Mouse (Mus musculus) embryonic facial prominence, embryonic 14.5 days (tissue): Measurements from ENCODE around the gene Gm17509. TPM values are rescaled to one million over a fixed set of nuclear protein-coding genes. Genes with fewer than 3 reads are reported as not detected.

Experiments
- ATAC-seq: fragments of 200-750 bp; cut with Nextera tagmentation; 2 replicates; pipeline ENCODE4 v1.8.0; 2017; ENCODE audit warnings: low read depth, moderate number of reproducible peaks, moderate TSS enrichment
- DNase-seq: peaks from one replicate; pipeline ENCODE4 v3.0.0-alpha.2; 2015; ENCODE audit warnings: low spot score
- H3K27ac ChIP-seq: fragments of 300-500 bp; sonication (generic); replicated peaks from 2 replicates; pipeline ENCODE4 v1.5.1; 2014; ENCODE audit warnings: low read depth, mild to moderate bottlenecking, low read length, moderate library complexity
- H3K27me3 ChIP-seq: fragments of 300-500 bp; sonication (generic); replicated peaks from 2 replicates; pipeline ENCODE4 v1.6.1; 2014; ENCODE audit warnings: low read length; ENCODE audit not compliant: control insufficient read depth, insufficient read depth
- H3K36me3 ChIP-seq: fragments of 300-500 bp; sonication (generic); 2 replicates; pipeline ENCODE4 v1.6.1; 2014; ENCODE audit warnings: low read length, mixed read lengths; ENCODE audit not compliant: control insufficient read depth, insufficient read depth
- H3K4me1 ChIP-seq: fragments of 300-500 bp; sonication (generic); 2 replicates; pipeline ENCODE4 v1.6.1; 2014; ENCODE audit warnings: antibody characterized with exemption, low read length; ENCODE audit not compliant: control insufficient read depth, insufficient read depth
- H3K4me2 ChIP-seq: fragments of 300-500 bp; sonication (generic); 2 replicates; pipeline ENCODE4 v1.6.1; 2014; ENCODE audit warnings: low read depth, mild to moderate bottlenecking, low read length, moderate library complexity, mixed read lengths
- H3K4me3 ChIP-seq: fragments of 300-500 bp; sonication (generic); 2 replicates; pipeline ENCODE4 v1.5.1; 2014; ENCODE audit warnings: low read depth, mild to moderate bottlenecking, low read length
- H3K9ac ChIP-seq: fragments of 300-500 bp; sonication (generic); 2 replicates; pipeline ENCODE4 v1.6.1; 2014; ENCODE audit warnings: low read depth, mild to moderate bottlenecking, low read length, moderate library complexity, mixed read lengths
- H3K9me3 ChIP-seq: fragments of 300-500 bp; sonication (generic); 2 replicates; pipeline ENCODE4 v1.6.1; 2016; ENCODE audit warnings: low read length; ENCODE audit not compliant: control insufficient read depth
- WGBS: fragments of 180-500 bp; shearing (Covaris S2); extraction: QIAGEN DNeasy Blood & Tissue Kit; methylation state at CpG from one replicate; pipeline ENCODE4 v1.1.7; 2014; 5-methylcytosine and 5-hydroxymethylcytosine counted together
- polyA plus RNA-seq: library from polyadenylated mRNA; unstranded; fragments of >200 nt; fragmentation: Nextera tagmentation; extraction: Ambion mirVana; gene quantifications from 2 replicates; pipeline ENCODE4 v1.2.1, GENCODE M21; 2014

The Gm17509 gene
- polyA plus RNA-seq, 1 experiment from 2014 or later = 0.19 TPM

DNA sequence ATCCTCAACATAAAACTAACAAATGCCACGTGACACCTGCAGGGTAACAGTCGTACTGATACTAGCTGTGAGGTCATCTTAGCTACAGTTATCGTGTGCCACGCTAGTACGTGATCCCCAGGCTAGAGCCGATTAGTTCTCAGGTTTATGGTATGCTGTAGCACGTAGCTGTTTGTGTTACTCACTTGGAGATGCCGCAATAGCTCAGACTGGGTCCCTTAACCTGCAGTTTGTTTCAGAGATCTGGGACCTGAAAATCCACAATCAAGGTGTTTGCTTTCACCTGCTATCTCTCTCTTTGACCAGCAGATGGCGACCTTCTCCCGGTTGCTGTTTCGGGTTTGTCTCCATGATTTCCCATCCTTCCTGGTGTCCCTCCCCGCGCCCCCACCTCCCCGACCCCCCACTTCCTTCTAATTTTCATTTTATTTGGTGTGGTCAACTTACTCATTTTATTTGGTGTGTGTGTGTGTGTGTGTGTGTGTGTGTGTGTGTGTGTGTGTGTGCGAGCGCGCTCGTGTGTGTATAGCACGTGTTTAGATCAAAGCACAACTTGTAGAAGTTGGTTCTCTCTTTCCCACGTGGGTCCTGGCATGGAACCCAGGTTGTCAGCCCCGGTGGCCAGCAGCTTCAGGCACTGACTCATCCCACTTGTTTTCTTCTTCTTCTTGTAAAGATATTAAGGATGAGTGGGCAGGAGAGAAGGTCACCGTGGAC is 18.0 kb downstream of the Gm17509 start:
- ATAC-seq (peak; percentile 47; the same call in 1 of the 2 replicates), DNase-seq (no peak)
- Histone ChIP-seq H3K9ac (no peak overlapping the region), H3K4me3 (no peak overlapping the region), H3K36me3 (no peaks in the 10 kb centered on the region), H3K27me3 (no peaks in the 10 kb centered on the region), H3K4me2 (0 out of 2 replicates have a peak overlapping the region, but pooled peaks have one; percentile 24), H3K9me3 (no peaks in the 10 kb centered on the region), H3K27ac (no peak overlapping the region), H3K4me1 (no peaks in the 10 kb centered on the region)
- WGBS = 46% methylated on average over 22 of the region's 22 CpGs

DNA sequence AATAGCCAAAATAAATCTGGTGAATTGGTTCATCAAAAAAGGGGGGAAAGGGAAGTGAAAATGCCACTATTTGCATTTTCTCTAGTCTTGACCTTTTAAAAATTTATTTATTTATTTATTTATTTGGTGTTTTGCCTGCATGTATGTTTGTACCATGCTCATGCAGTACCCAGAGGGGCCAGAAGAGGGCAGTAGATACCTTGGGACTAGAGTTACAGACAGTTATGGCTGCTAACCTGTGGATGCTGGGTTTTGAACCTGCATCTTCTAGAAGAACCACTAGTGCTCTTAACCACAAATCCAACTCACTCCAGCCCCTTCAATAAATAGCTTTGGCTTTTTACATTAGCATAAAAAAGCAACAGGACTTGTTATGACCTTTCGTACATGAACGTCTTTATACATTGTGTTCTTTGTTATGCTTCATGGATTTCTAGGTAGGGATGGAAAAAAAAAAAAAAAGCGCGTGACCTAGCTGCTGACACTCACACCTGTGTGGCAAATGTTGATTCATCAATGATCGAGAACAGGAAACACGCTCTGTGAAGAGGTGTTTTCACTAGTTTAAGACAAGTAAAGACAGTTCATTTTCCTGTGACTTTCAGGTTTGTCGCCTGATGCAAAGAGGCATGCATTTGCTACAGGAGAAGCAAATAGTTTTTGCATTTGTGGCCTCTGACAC is 22.3 kb downstream of the Gm17509 start:
- Histone ChIP-seq H3K9me3 (no peaks in the 10 kb centered on the region), H3K27ac (no peak overlapping the region), H3K4me3 (no peak overlapping the region), H3K4me2 (no peak overlapping the region), H3K27me3 (no peaks in the 10 kb centered on the region), H3K36me3 (no peaks in the 10 kb centered on the region), H3K9ac (no peak overlapping the region), H3K4me1 (no peaks in the 10 kb centered on the region)
- ATAC-seq = no peak
- WGBS = 87% methylated on average over 7 of the region's 7 CpGs
- peak; percentile 50 for DNase-seq

DNA sequence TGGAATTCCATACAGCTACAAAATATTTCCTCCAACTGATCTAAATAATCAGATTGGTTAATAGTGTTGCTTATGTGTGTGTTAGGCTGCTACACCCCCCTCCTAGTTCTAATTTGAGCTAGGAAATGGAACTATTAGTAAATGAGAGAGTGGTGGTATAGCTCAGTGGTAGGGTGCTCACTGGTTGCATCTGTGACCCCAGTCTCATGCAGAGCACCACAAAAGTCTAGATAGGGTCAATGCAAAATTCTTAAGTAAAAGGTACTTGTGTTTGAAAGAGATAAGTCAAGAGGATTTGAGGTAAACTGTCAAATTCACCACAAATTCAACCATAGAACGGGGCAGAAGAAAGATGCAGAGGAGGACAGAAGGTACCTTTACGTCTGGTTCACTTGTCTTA is 23.2 kb downstream of the Gm17509 start:
- ATAC-seq (no peak), DNase-seq (no peak)
- Histone ChIP-seq H3K27ac (no peak overlapping the region), H3K27me3 (no peaks in the 10 kb centered on the region), H3K4me1 (no peaks in the 10 kb centered on the region), H3K4me2 (no peak overlapping the region), H3K4me3 (no peak overlapping the region), H3K9ac (no peak overlapping the region), H3K36me3 (no peaks in the 10 kb centered on the region), H3K9me3 (no peaks in the 10 kb centered on the region)
- WGBS = 92% methylated on average over 2 of the region's 2 CpGs

DNA sequence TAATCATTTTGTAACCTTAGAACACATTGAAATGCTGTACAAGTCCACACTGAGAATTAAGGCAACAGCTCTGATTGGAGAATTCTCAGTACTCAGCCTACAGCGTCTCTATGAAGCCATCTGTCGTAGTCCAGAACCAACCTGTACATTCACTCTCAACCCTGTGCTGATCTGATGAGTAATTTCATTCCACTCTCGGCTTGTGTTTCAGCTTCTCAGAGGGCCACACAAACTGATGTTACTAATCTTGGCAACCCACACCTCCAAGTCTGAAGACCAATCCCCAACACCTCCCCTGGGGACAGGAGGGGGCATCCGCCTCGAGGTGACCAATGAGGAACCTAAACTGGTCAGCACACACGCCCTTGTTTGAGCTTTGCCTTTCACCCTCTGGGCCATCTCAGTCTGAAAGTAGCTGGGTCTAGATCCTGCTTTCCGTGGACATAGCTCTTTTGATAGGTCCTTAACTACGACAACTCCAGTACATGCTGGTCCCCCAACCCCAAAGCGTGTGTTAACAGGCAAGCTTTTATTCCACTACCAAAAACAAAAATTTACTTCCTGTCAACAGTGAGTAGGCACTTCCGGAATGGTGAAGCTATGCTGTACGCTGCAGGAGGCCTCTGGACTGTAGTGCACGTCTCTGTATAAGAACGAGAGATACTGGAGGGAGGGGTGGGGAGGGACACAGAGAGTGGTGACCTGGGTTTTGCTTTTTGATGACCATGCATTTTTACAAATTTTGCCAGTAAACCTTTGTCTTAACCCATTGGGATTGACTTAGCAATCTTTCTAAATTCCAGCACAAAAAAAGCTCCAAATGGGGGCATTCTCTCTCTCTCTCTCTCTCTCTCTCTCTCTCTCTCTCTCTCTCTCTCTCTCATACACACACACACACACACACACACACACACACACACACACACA is 25.0 kb downstream of the Gm17509 start:
- no peak overlapping the region for H3K9ac ChIP-seq
- ATAC-seq (no peak), DNase-seq (no peak)
- no peaks in the 10 kb centered on the region for H3K27me3 ChIP-seq
- H3K4me1 ChIP-seq = no peaks in the 10 kb centered on the region
- H3K27ac ChIP-seq = no peak overlapping the region
- H3K36me3 ChIP-seq = no peaks in the 10 kb centered on the region
- no peak overlapping the region for H3K4me2 ChIP-seq
- 83% methylated on average over 13 of the region's 13 CpGs for WGBS
- no peaks in the 10 kb centered on the region for H3K9me3 ChIP-seq
- H3K4me3 ChIP-seq = no peak overlapping the region

DNA sequence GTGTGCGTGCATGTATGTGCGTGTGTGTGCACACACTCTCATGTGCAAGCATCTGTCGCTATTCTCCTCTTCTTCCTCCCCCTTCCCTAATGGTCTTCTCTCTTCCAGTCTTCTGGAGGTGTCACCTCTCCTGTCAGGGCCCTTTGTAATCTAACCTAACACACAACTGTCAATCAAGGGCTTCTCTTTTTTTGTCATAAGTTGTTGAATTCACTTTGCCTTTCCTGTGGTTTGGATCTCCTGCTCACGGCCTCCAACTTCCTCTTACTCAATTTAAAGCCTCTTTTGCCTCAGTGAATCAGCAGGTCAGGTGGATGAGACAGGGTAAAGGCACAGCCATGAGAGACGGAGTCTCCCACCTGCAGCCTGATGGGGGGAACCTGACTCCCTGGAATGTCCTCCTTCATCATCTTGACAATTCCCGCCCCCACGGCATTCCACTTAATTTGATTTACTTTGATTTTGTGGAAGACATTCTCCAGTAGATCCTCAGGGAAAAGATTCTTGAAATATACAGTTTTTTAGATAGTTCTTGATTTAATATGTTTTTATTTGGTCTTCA is 27.4 kb downstream of the Gm17509 start:
- no peak for ATAC-seq
- no peak overlapping the region for H3K9ac ChIP-seq
- H3K4me3 ChIP-seq = no peak overlapping the region
- H3K27me3 ChIP-seq = no peaks in the 10 kb centered on the region
- H3K4me2 ChIP-seq = no peak overlapping the region
- no peaks in the 10 kb centered on the region for H3K4me1 ChIP-seq
- no peak for DNase-seq
- no peak overlapping the region for H3K27ac ChIP-seq
- no peaks in the 10 kb centered on the region for H3K36me3 ChIP-seq
- 60% methylated on average over 7 of the region's 7 CpGs for WGBS
- no peaks in the 10 kb centered on the region for H3K9me3 ChIP-seq

DNA sequence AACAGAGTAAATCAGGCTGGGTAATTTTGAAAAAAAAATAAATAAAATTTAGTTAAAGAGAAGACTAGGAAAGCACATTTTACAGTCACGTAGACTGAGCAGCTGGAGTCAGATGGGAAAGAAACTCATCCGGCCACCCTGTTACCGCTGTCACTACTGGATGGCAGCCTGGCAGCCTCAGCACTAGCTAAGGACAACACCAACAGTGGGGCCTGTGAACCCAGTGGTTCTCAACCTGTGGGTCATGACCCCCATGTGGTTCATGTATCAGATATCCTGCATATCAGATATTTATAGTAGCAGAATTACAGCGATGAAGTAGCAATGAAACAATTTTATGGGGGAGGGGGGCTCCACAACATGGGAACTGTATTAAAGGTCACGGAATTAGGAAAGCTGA is 28.7 kb downstream of the Gm17509 start:
- no peaks in the 10 kb centered on the region for H3K36me3 ChIP-seq
- DNase-seq = no peak
- H3K9me3 ChIP-seq = no peaks in the 10 kb centered on the region
- no peak overlapping the region for H3K27ac ChIP-seq
- H3K27me3 ChIP-seq = no peaks in the 10 kb centered on the region
- H3K4me2 ChIP-seq = no peak overlapping the region
- no peak for ATAC-seq
- 75% methylated on average over 5 of the region's 5 CpGs for WGBS
- no peaks in the 10 kb centered on the region for H3K4me1 ChIP-seq
- H3K4me3 ChIP-seq = no peak overlapping the region
- H3K9ac ChIP-seq = no peak overlapping the region

DNA sequence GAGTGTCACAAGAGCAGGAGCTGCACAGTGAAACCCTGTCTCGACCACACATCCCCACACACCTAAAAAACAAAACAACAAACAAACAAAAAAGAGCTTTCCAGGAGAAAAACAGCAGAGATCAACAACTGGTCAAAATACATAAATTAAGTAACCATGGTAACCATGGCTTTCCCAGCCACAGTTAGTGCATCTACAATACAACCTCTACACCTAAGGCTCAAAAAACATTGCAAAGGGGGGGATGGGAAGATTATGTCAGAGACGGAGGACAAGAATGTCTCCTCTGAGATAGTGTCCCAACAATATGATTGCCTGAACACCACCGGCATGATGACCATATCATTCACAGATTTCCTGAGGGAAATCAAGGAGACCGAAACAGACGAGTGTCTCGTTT is 35.5 kb downstream of the Gm17509 start:
- Histone ChIP-seq H3K36me3 (no peaks in the 10 kb centered on the region), H3K27me3 (no peaks in the 10 kb centered on the region), H3K4me2 (no peak overlapping the region), H3K4me3 (no peak overlapping the region), H3K27ac (no peak overlapping the region), H3K9ac (no peak overlapping the region), H3K4me1 (no peaks in the 10 kb centered on the region), H3K9me3 (no peaks in the 10 kb centered on the region)
- ATAC-seq (no peak), DNase-seq (no peak)
- WGBS = 73% methylated on average over 6 of the region's 6 CpGs

DNA sequence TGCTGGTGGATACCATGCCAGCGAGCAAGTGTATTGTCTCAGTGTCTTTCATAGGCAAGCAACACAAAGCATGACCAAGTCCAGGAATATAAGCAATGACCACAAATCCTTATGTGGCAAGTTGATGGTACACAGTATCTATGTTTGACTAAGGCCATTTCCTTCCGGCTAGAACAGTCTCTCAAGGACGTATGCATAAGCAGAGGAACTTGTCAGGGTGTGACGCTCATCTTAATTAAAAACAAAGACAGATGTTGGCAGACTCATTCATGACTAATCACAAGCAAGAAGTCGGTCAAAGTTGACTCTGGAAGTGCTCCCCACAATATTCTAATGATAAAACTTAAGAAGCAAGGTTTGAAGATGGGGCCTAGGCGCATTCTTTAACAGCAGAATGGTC is 37.6 kb downstream of the Gm17509 start:
- Histone ChIP-seq H3K27me3 (no peaks in the 10 kb centered on the region), H3K9ac (no peak overlapping the region), H3K36me3 (no peaks in the 10 kb centered on the region), H3K4me3 (no peak overlapping the region), H3K9me3 (no peaks in the 10 kb centered on the region), H3K4me1 (no peaks in the 10 kb centered on the region), H3K4me2 (no peak overlapping the region), H3K27ac (no peak overlapping the region)
- no peak for DNase-seq
- no peak for ATAC-seq
- 64% methylated on average over 6 of the region's 6 CpGs for WGBS
